ENCODE assay signal across 8 mouse cellular contexts in the genomic region with DNA sequence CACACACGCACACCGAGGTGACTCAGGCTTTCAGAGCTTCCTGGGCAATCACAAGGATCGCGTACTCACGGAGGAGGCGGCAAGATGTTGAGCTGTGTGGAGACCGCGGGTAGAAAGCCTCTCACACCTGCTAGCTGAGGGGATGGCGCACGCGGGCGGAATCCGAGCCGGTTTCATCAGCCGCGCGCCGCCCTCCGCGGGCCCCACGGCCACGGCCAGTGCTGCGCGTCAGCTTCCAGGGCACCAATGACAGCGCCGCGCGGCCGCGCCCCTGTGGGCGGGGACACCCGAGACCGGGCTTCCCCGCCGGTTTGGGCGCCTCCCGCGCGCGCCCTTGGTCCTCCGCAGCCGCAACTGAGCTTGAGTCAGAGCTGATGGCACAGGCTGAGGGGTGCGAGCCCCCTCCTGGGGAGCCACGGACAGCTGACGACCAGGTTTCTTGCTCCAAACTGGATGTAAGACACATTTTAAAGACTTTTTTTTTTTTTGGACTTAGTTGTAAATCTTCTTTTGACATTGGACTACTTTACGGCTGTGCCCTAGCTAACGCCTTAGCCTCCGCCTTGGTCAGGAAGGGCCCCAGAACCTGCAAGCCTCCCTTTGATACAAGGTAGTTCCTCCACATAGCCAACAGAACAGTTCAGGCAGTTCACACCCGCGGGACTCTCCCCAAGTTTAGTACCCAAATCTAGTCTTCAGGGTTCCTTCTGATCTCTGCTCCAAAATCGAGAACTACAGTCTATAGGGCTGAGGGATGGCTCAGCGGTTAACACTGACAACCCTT. TPM values are rescaled to one million over a fixed set of nuclear protein-coding genes. Genes with fewer than 3 reads are reported as not detected.
DNase-seq lines count a peak whose midpoint lies in the region; ATAC-seq and TF ChIP-seq lines count a peak whose summit lies in the region.

A gene (minus strand): TSS at position 245 of the 784 bp plus-strand sequence.

- peak within 1 kb of the TSS; percentile 99 for H3K4me2 ChIP-seq in kidney, embryonic 16.5 days (replicated peaks; ENCODE audit: low read depth, low read length)
- peak within 1 kb of the TSS; percentile 90 for H3K4me2 ChIP-seq in myocyte (ENCODE audit: low read depth)

- H3ac ChIP-seq in myocyte (ENCODE audit: control insufficient read depth, insufficient read length) = peak within 1 kb of the TSS; percentile 100

- H3K9me3 ChIP-seq in heart, embryonic 10.5 days = no peaks in the 10 kb centered on the region
- H3K9me3 ChIP-seq in kidney, embryonic 16.5 days (ENCODE audit: low read length) = no peaks in the 10 kb centered on the region

- TF ChIP-seq CTCF in bone marrow macrophage, adult 2 months (IDR thresholded peaks at IDR 0.05; ENCODE audit: low read depth, low read length) = no peak
- no peak for TF ChIP-seq CTCF in embryonic fibroblast, embryonic 13.5 days (IDR thresholded peaks at IDR 0.05; ENCODE audit: borderline replicate concordance, insufficient read depth, low read length)
- TF ChIP-seq CTCF in liver, adult 2 months (IDR thresholded peaks at IDR 0.05; ENCODE audit: low read depth, low read length) = no peak

- peaks cover 7% of the 10 kb centered on the region; the same call in 1 of the 2 replicates for H3K36me3 ChIP-seq in heart, embryonic 10.5 days
- no peaks in the 10 kb centered on the region for H3K36me3 ChIP-seq in kidney, embryonic 16.5 days (ENCODE audit: insufficient read depth, low read length)
- no peaks in the 10 kb centered on the region for H3K36me3 ChIP-seq in liver, adult 2 months (ENCODE audit: control insufficient read depth, insufficient read depth, low read length)
- peaks cover 12% of the 10 kb centered on the region for H3K36me3 ChIP-seq in myocyte (ENCODE audit: control insufficient read depth, insufficient read depth)
- H3K36me3 ChIP-seq in splenic B cell, adult 2 months (ENCODE audit: control insufficient read depth, insufficient read depth, low read length, poor library complexity, severe bottlenecking) = 0 out of 2 replicates have a peak, but pooled peaks cover 2% of the 10 kb centered on the region

- DNase-seq in A20 (ENCODE audit: low read depth, low spot score) = peak; percentile 92
- DNase-seq in heart, embryonic 10.5 days (ENCODE audit: low spot score) = peak; percentile 93
- DNase-seq in liver, adult 2 months (ENCODE audit: extremely low read depth, low read depth, low spot score) = no peak
- DNase-seq in splenic B cell, adult 2 months (ENCODE audit: low read depth, low spot score) = peak; percentile 94

- H3K27ac ChIP-seq in bone marrow macrophage, adult 2 months (ENCODE audit: insufficient read depth, low read depth, low read length) = peak within 1 kb of the TSS; percentile 24
- H3K27ac ChIP-seq in embryonic fibroblast, embryonic 13.5 days (ENCODE audit: insufficient read depth, low read length) = peak within 1 kb of the TSS; percentile 61
- peak within 1 kb of the TSS; percentile 90 for H3K27ac ChIP-seq in heart, embryonic 10.5 days
- peak within 1 kb of the TSS; percentile 46 for H3K27ac ChIP-seq in kidney, embryonic 16.5 days (ENCODE audit: low read length)
- no peak within 1 kb of the TSS for H3K27ac ChIP-seq in liver, adult 2 months (replicated peaks; ENCODE audit: insufficient read depth, low read depth, low read length)

- peak within 1 kb of the TSS; percentile 82 for H3K9ac ChIP-seq in kidney, embryonic 16.5 days (replicated peaks; ENCODE audit: low read length)
- peak within 1 kb of the TSS; percentile 64 for H3K9ac ChIP-seq in liver, adult 2 months (ENCODE audit: low read depth, low read length)

- peaks cover 10% of the 10 kb centered on the region; the same call in 1 of the 2 replicates for H3K27me3 ChIP-seq in heart, embryonic 10.5 days (ENCODE audit: insufficient read depth, poor library complexity, severe bottlenecking)
- H3K27me3 ChIP-seq in kidney, embryonic 16.5 days (ENCODE audit: insufficient read depth, low read length) = no peaks in the 10 kb centered on the region
- H3K27me3 ChIP-seq in liver, adult 2 months (ENCODE audit: control insufficient read depth, insufficient read depth, low read length) = 0 out of 2 replicates have a peak, but pooled peaks cover 5% of the 10 kb centered on the region
- no peaks in the 10 kb centered on the region for H3K27me3 ChIP-seq in myocyte (ENCODE audit: control insufficient read depth, insufficient read depth, insufficient read length)
- H3K27me3 ChIP-seq in splenic B cell, adult 2 months (ENCODE audit: control insufficient read depth, insufficient read depth, low read length, poor library complexity, severe bottlenecking) = no peaks in the 10 kb centered on the region

- WGBS in heart, embryonic 10.5 days = 2% methylated on average over 52 of the region's 52 CpGs
- 2% methylated on average over 48 of the region's 52 CpGs for WGBS in kidney, embryonic 16.5 days
- WGBS in liver, adult 2 months = 3% methylated on average over 52 of the region's 52 CpGs

- TF ChIP-seq POLR2A in bone marrow macrophage, adult 2 months (IDR thresholded peaks at IDR 0.05; ENCODE audit: borderline replicate concordance, low read depth, low read length) = no peak
- TF ChIP-seq POLR2A in embryonic fibroblast, embryonic 13.5 days (IDR thresholded peaks at IDR 0.05; ENCODE audit: low read depth, low read length) = peak; percentile 81
- no peak for TF ChIP-seq POLR2A in liver, adult 2 months (IDR thresholded peaks at IDR 0.05; ENCODE audit: extremely low read depth, insufficient read depth, low read length)
- peak; percentile 91 for TF ChIP-seq POLR2A in myocyte (IDR thresholded peaks at IDR 0.05; ENCODE audit: insufficient read length, low read depth)

- H3K4me1 ChIP-seq in bone marrow macrophage, adult 2 months (ENCODE audit: control insufficient read depth, insufficient read depth, low read length) = peaks cover 10% of the 10 kb centered on the region
- 0 out of 2 replicates have a peak, but pooled peaks cover 2% of the 10 kb centered on the region for H3K4me1 ChIP-seq in embryonic fibroblast, embryonic 13.5 days (ENCODE audit: control insufficient read depth, insufficient read depth, low read length)
- peaks cover 12% of the 10 kb centered on the region for H3K4me1 ChIP-seq in heart, embryonic 10.5 days
- H3K4me1 ChIP-seq in kidney, embryonic 16.5 days (ENCODE audit: insufficient read depth, low read length) = peaks cover 16% of the 10 kb centered on the region
- peaks cover 1% of the 10 kb centered on the region; the same call in 1 of the 2 replicates for H3K4me1 ChIP-seq in liver, adult 2 months (ENCODE audit: control insufficient read depth, insufficient read depth, low read length)

- peak within 1 kb of the TSS; percentile 99 for H3K4me3 ChIP-seq in bone marrow macrophage, adult 2 months (ENCODE audit: insufficient read depth, low read length)
- H3K4me3 ChIP-seq in embryonic fibroblast, embryonic 13.5 days (ENCODE audit: insufficient read depth, low read length) = peak within 1 kb of the TSS; percentile 76
- H3K4me3 ChIP-seq in heart, embryonic 10.5 days = peak within 1 kb of the TSS; percentile 77
- H3K4me3 ChIP-seq in kidney, embryonic 16.5 days (ENCODE audit: low read length) = peak within 1 kb of the TSS; percentile 87
- H3K4me3 ChIP-seq in liver, adult 2 months (ENCODE audit: insufficient read depth, low read depth, low read length) = peak within 1 kb of the TSS; percentile 73
- H3K4me3 ChIP-seq in myocyte = peak within 1 kb of the TSS; percentile 92

- peak; percentile 95 for ATAC-seq in kidney, embryonic 16.5 days (ENCODE audit: low FRiP score, low TSS enrichment)

- H3K79me2 ChIP-seq in liver, adult 2 months (ENCODE audit: control insufficient read depth, insufficient read depth, low read length) = no peaks in the 10 kb centered on the region
- H3K79me2 ChIP-seq in myocyte (ENCODE audit: control insufficient read depth, insufficient read depth) = peaks cover 43% of the 10 kb centered on the region

TF ChIP-seq in myocyte, 11 proteins besides CTCF, POLR2A, EP300 and RAD21:
- TF ChIP-seq TCF12 (IDR thresholded peaks at IDR 0.05; ENCODE audit: insufficient read depth, poor library complexity, severe bottlenecking) (no peak), SRF (IDR thresholded peaks at IDR 0.05; ENCODE audit: control insufficient read depth, insufficient read length, low read depth) (no peak), MYOD1 (IDR thresholded peaks at IDR 0.05; ENCODE audit: control insufficient read depth in 1 of 3, insufficient read length in 2 of 3, low read depth in 2 of 3) (peak in 2 of 3 experiments; percentile 82 to 89), MAX (IDR thresholded peaks at IDR 0.05; ENCODE audit: low read depth) (peak; percentile 9), MYOG (IDR thresholded peaks at IDR 0.05; ENCODE audit: control insufficient read depth in 1 of 3, insufficient read depth in 1 of 3, insufficient read length in 2 of 3, low read depth in 2 of 3) (peak in 2 of 3 experiments; percentile 40 to 73), CEBPB (IDR thresholded peaks at IDR 0.05; ENCODE audit: insufficient read depth, poor library complexity, severe bottlenecking) (0 out of 2 replicates have a peak, but pooled peaks have one; percentile 21), POLR2AphosphoS2 (IDR thresholded peaks at IDR 0.05; ENCODE audit: insufficient read length, low read depth) (peak; percentile 85), REST (IDR thresholded peaks at IDR 0.05; ENCODE audit: insufficient read depth, insufficient read length) (no peak), TCF3 (IDR thresholded peaks at IDR 0.05; ENCODE audit: insufficient read length, low read depth) (peak; percentile 3)
TF ChIP-seq in myocyte: peak in this region for 6.

RNA-seq across cellular contexts. Expression of the gene that starts here (rescaled TPM):
- polyA plus RNA-seq in bone marrow macrophage, adult 2 months (2012; ENCODE audit: insufficient read depth, insufficient read length, missing spikeins) = 3.7 and 3.9 TPM in 2 replicates
- polyA plus RNA-seq in embryonic fibroblast, embryonic 13.5 days (2011; ENCODE audit: insufficient read length, low read depth, missing spikeins) = 61.1 and 63.0 TPM in 2 replicates
- polyA plus RNA-seq in heart, embryonic 10.5 days (2016; fragmentation: Nextera tagmentation; extraction: Ambion mirVana) = 23.3 and 24.9 TPM in 2 replicates
- polyA plus RNA-seq in kidney, embryonic 16.5 days (2015; fragmentation: Nextera tagmentation; extraction: Ambion mirVana) = 16.7 and 19.0 TPM in 2 replicates
- total RNA-seq in liver, adult 2 months (2014; rRNA removed) = 0.18 and 1.2 TPM in 2 replicates
- 0.23 and 0.27 TPM in 2 replicates for polyA plus RNA-seq in liver, adult 2 months (2012; rRNA removed)
- 51.4 TPM for polyA plus RNA-seq in myocyte (2012; fragmentation: generic; extraction: Trizol)

Comparison
In these comparisons a context has a peak if more than half of its experiments do, and no peak if none do; other contexts are left out.
1. POLR2A ChIP-seq: peak in embryonic fibroblast, embryonic 13.5 days (single experiment) and myocyte (single experiment); none in bone marrow macrophage, adult 2 months (single experiment) and liver, adult 2 months (single experiment).
2. Peak in every context shown above with its lines, with median percentiles within 50 percentile points of each other: H3K4me3 ChIP-seq.